Mouse (Mus musculus) retina, postnatal 1 day (tissue): ENCODE data around the gene Qtrt2.

ENCODE experiments used
- DNase-seq: peaks from one replicate; pipeline ENCODE4 v3.0.0-alpha.2; 2012

Qtrt2 gene

GRCm38 (mm10) chr16:43926341-43926859 lies at the start of gene Qtrt2:
Gene Qtrt2 (minus strand): TSS chr16:43926809.
- DNase-seq = no peak

DNA sequence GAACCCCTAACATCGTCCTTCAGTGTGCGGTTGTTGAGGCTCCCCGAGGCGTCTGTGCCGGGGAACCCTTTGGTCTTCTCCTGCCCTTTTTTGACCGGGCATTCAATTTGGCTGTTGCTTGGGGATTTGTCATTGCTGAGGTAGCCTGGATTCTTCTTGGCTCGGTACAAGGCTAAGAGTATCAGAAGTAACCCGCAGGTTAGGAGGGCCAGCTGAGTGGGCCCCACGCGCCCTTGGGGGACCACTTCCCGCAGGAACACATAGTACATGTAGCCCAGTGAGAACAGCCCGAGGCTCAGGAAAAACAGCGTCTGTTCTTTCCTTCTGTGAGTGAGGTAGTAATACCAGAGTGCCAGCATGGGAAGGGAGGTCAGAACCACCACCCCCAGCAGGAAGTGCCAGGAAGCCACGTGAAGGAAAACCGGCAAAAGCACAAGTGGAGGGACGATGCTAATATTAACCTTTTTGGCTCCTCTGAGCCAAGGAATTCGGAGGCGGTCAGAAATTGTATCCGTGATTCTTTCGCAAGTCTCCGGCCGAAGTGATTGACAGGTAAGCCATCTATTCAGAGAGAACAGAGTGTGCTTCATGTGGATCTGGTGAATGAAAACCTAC lies 47.1 kb upstream of the Qtrt2 start:
- DNase-seq = no peak

DNA sequence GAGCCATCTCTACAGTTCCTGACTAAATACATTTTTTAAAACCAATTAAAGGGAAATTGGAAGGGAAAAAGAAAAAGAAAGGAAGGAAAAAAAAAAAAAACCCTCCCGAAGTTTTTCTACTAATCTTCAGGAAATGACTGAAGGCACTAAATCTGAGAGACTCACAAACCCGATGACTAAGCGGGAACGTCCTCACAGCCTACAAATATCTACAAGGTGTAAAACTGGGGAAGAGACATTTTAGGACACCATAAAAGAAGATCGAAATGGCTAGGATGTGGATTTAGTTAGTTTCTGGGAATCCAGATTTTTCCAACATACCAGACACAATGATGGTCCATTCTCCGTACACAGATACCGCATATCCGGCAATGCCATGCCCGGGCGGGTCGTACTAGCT lies 46.5 kb upstream of the Qtrt2 start:
- DNase-seq = no peak

GRCm38 (mm10) chr16:43972391-43972790 lies 45.8 kb upstream of the Qtrt2 start:
- no peak for DNase-seq

GRCm38 (mm10) chr16:43971741-43972140 lies 45.1 kb upstream of the Qtrt2 start:
- no peak for DNase-seq

DNA sequence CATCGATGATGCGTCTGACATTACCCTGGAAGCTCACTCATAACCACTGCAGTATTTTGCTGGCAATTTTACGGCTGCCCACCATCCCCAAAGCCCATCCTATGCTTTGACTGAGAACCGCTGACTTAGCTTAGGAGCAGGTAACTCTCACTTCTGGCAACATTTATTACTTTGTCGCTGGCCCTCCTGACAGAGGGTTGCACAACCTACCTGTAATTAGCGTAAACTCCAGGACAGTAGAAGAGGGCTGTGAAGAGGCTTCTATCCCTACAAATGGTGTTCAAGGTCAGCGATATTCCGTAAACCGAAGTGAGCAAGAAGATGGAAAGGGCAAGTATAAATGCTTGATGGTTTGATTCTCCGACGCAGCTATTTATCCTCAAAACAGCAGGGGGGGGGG lies 44.6 kb upstream of the Qtrt2 start:
- DNase-seq = no peak

DNA sequence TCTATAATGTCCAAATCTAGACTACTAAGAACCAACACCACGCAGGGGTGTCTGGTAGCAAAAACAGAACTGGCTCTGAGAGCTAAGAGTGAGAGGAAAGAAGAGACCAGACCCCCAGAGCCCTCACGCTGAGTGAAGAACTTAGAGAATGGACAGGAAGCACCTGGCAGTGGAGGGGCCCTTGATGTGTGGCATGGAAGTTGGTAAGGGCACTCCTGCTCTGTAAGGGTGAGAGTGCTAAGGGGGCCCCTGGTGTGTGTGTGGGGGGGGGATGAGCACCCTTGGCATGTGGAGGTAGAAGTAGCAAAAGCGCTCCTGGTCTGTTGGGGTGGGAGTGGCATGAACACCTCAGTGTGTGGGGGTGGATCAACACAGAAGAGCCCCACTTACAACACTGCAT lies 43.8 kb upstream of the Qtrt2 start:
- no peak for DNase-seq

DNA sequence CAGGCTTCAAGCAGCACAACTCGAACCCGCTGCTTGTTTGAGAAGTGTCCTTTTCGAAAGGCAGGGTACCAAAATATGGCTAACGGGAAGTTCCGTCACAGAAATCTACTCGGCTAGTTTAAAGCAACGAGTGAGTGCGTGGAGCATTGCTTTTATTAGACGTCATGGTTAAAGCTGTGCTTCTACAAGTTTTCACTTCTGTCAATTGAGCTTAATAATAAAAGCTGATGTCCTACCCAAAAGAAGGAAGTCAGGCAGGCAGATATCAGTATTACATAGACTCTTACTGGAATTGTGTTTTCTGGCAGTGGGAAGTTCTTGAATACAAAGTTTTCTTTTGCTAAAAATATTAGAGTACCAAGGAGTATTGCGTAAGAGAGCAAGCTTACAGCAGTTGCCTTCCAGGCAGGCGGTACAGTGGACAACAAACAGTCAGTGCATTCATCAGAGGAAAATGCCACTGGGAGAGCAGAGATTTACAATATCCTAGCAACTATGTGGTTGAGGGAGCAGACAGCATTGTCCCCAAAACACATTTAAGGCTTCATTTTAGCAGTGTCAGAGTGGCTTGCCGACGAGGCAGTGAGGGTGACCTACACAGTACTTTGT lies 39.3 kb upstream of the Qtrt2 start:
- DNase-seq = no peak

DNA sequence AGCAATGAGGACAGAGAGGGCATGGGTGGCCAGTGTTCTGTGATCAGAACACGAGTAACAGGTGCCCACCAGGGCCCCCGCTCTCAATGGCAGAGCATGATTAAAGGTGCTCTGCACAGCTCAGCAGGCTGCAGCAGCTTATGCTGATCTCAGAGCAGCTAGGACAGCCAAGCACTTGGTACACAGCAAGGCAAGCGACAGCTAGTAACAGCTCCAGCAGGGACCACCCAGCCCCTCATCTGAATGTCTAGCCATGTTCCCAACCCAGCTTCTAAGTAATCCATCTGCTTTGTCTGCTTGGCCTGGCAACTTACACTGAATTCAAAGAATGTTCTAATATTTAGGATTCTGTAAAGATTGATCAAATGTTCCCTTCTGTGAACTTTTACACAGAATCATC lies 37.2 kb upstream of the Qtrt2 start:
- no peak for DNase-seq

- no peak for DNase-seq
Measured at GRCm38 (mm10) chr16:43963291-43963690, 36.7 kb upstream of the Qtrt2 start.

- DNase-seq = no peak
Measured at GRCm38 (mm10) chr16:43958038-43958437, 31.4 kb upstream of the Qtrt2 start.

GRCm38 (mm10) chr16:43954913-43955312 lies 28.3 kb upstream of the Qtrt2 start:
- DNase-seq = no peak

GRCm38 (mm10) chr16:43951591-43951990 lies 25.0 kb upstream of the Qtrt2 start:
- no peak for DNase-seq

DNA sequence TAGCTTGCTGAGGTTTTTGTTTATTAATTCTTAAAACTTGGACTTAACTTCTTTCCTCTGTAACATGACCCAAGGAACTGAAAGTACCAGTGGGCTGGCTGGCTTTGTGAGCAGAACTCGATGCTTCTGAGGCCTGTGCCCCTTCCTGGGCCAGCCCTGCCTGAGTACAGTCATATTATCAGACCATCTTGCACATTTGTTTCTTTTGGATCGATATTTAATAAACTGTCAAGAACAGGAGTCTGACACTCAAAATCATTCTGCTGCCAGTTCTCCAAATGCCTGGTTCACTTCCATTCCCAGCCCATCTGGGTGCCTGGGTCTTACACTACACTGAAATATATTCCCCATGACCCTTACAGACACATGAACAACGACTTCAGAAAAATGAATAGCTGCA lies 19.3 kb upstream of the Qtrt2 start:
- no peak for DNase-seq

DNA sequence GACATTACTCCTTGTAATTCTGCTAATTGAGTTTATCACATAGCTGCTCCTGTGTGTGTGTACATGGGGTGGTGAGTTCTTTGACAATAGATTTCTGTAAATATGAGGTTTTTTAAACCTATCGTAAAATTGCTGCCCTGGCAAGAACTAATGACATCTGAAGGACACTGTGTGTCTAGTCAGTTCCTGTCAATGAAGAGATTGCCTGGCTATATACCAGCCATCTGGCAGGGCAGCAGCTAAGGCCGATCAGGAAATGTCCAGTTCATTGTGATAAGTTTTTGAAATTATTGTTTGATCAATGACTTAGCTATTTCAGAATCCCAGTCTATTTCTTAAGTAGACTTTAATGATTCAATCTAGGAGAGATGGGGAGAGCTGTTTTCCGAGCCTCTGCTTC lies 18.7 kb upstream of the Qtrt2 start:
- DNase-seq = no peak

DNA sequence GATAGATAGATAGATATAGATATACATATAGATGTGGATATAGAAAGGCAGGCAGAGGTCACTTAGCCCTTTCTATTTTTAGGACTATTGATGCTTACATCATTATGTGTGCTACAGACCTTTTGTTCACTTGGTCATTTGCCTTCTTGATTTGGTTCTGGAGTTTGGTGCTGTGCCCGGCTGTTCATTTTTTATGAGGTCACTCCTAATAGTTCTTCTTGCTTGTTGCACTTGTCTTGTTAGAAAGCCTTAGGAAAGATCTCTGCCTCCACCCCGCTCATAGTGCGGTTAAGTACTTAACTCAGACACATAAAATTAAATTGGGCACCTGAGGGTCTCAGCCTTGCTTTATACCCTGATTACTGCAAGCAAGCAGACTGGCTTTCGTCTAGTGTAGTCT lies 14.2 kb upstream of the Qtrt2 start:
- DNase-seq = no peak

DNA sequence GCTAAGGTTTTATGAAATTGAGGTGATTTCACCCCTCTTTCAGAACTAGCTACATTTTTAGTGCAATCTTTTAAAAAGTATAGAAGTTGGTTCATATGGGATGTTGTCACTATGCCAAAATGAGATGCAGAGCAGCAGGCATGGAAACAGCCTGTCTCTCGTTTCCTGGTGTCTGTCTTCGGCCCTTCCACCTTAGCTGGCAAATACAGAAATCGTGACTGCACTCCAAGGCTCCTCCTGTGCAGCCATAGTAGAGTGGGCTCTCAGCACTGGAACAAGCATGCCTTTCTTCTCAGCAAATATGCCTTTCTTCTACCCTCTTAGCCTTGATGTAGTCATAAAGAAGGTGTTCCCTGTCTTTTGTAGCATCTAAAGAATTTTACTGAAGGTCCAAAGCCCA lies 9.3 kb upstream of the Qtrt2 start:
- DNase-seq = no peak

DNA sequence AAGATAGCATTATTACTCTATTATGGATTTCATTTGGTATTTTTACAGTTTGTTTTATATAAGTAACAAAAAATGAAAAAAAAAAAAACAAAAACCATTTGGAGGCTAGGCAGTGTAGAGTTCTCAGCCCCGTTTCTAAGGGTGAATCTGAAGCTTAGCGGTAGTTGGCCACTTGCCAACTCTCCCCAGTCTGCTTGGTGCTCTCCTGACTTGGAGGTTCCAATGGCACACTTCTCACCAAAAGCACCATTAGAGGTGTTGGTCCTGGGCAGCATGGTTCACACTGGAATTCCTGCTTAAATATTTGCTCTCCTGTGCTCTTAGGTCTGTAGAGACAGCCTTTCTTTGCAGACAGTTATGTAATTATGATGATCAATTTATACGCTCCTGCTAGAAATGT lies 8.8 kb upstream of the Qtrt2 start:
- peak; percentile 47 for DNase-seq

DNA sequence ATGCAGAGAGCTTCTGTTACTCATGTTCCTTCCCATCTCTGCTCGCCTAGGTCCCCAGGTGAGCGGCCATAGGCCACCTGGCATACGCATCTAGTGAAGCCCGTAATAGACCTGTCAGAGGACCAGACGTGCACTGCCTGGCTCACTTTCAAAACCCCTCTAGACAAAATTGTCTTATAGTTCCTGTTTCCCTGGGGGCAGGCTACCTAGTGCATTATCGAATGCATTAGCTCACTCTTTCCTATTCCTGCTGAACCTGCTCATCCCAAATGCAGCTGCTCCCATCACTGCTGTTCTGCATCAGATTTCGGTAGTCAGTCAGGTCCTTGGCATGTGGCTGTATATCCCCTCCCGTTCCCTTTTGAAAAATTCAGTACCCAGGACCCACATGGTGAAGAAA lies 8.2 kb upstream of the Qtrt2 start:
- no peak for DNase-seq

GRCm38 (mm10) chr16:43933041-43933440 lies 6.4 kb upstream of the Qtrt2 start:
- no peak for DNase-seq

- no peak for DNase-seq
Measured at GRCm38 (mm10) chr16:43932319-43932718, 5.7 kb upstream of the Qtrt2 start.

- no peak for DNase-seq
Measured at GRCm38 (mm10) chr16:43931502-43931901, 4.9 kb upstream of the Qtrt2 start.

DNA sequence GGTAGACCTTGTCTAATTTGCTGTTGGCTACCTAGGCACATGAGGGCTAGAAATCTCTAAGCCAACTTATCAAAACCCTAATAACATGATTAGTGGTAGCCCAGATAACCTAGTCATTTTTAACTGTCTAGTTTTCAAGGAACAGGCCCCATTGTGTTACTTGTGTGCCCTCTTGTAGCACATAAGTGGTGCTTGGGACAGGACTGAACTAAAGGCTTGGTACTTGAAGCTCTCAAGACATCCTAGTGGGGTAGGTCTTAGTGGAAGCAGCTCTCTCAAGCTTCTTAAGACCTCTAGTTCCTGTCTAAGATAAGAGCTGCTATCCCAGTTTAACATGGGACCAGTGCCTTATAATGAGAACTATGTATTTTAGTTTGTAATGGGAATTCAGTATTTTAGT lies 4.0 kb upstream of the Qtrt2 start:
- DNase-seq = no peak

GRCm38 (mm10) chr16:43925846-43926245 lies 763 bp downstream of the Qtrt2 start:
- no peak for DNase-seq

- peak; percentile 14 for DNase-seq
Measured at GRCm38 (mm10) chr16:43925001-43925558, 1.5 kb downstream of the Qtrt2 start.
